Mouse (Mus musculus) liver, embryonic 12.5 days (tissue): Measurements from ENCODE around the gene Flt3l. TPM values are rescaled to one million over a fixed set of nuclear protein-coding genes. Genes with fewer than 3 reads are reported as not detected.

ENCODE experiments used
- ATAC-seq: fragments of 200-750 bp; cut with Nextera tagmentation; 2 replicates; pipeline ENCODE4 v1.8.0; 2017; ENCODE audit warnings: moderate number of reproducible peaks, mild to moderate bottlenecking, moderate library complexity
- H3K27ac ChIP-seq: fragments of 300-500 bp; sonication (generic); 2 replicates; pipeline ENCODE4 v1.5.1; 2016; ENCODE audit warnings: mild to moderate bottlenecking
- H3K27me3 ChIP-seq: fragments of 300-500 bp; sonication (generic); replicated peaks from 2 replicates; pipeline ENCODE4 v1.6.1; 2016; ENCODE audit warnings: mild to moderate bottlenecking, moderate library complexity
- H3K36me3 ChIP-seq: fragments of 300-500 bp; sonication (generic); 2 replicates; pipeline ENCODE4 v1.6.1; 2016; ENCODE audit warnings: mild to moderate bottlenecking, moderate library complexity
- H3K4me1 ChIP-seq: fragments of 300-500 bp; sonication (generic); 2 replicates; pipeline ENCODE4 v1.6.1; 2016
- H3K4me2 ChIP-seq: fragments of 300-500 bp; sonication (generic); 2 replicates; pipeline ENCODE4 v1.6.1; 2016; ENCODE audit warnings: mild to moderate bottlenecking, moderate library complexity
- H3K4me3 ChIP-seq: fragments of 300-500 bp; sonication (generic); 2 replicates; pipeline ENCODE4 v1.5.1; 2016; ENCODE audit warnings: mild to moderate bottlenecking, moderate library complexity
- H3K9ac ChIP-seq: fragments of 300-500 bp; sonication (generic); 2 replicates; pipeline ENCODE4 v1.6.1; 2016; ENCODE audit warnings: mild to moderate bottlenecking, moderate library complexity
- H3K9me3 ChIP-seq: fragments of 300-500 bp; sonication (generic); replicated peaks from 2 replicates; pipeline ENCODE4 v1.6.1; 2016; ENCODE audit warnings: mild to moderate bottlenecking, moderate library complexity
- WGBS: fragments of 180-500 bp; shearing (Covaris S2); methylation state at CpG from one replicate; pipeline ENCODE4 v1.1.7; 2016; ENCODE audit not compliant: insufficient replicate concordance; 5-methylcytosine and 5-hydroxymethylcytosine counted together
- polyA plus RNA-seq: library from polyadenylated mRNA; unstranded; fragments of >200 nt; fragmentation: Nextera tagmentation; extraction: Ambion mirVana; gene quantifications from 2 replicates; pipeline ENCODE4 v1.2.1, GENCODE M21; 2016

The Flt3l gene
- polyA plus RNA-seq, 1 experiment from 2014 or later = 5.7 TPM

GRCm38 (mm10) chr7:45138403-45138802 is 2.2 kb upstream of the Flt3l start:
- no peak overlapping the region for H3K4me3 ChIP-seq
- no peak overlapping the region for H3K9ac ChIP-seq
- H3K9me3 ChIP-seq = no peaks in the 10 kb centered on the region
- no peak for ATAC-seq
- WGBS = 70% methylated on average over 1 of the region's 1 CpGs
- no peaks in the 10 kb centered on the region for H3K27me3 ChIP-seq
- H3K36me3 ChIP-seq = peaks cover 33% of the 10 kb centered on the region
- peak overlapping the region; percentile 94; the same call in 1 of the 2 replicates for H3K4me2 ChIP-seq
- peak overlapping the region; percentile 83; the same call in 1 of the 2 replicates for H3K27ac ChIP-seq
- peaks cover 62% of the 10 kb centered on the region for H3K4me1 ChIP-seq

DNA sequence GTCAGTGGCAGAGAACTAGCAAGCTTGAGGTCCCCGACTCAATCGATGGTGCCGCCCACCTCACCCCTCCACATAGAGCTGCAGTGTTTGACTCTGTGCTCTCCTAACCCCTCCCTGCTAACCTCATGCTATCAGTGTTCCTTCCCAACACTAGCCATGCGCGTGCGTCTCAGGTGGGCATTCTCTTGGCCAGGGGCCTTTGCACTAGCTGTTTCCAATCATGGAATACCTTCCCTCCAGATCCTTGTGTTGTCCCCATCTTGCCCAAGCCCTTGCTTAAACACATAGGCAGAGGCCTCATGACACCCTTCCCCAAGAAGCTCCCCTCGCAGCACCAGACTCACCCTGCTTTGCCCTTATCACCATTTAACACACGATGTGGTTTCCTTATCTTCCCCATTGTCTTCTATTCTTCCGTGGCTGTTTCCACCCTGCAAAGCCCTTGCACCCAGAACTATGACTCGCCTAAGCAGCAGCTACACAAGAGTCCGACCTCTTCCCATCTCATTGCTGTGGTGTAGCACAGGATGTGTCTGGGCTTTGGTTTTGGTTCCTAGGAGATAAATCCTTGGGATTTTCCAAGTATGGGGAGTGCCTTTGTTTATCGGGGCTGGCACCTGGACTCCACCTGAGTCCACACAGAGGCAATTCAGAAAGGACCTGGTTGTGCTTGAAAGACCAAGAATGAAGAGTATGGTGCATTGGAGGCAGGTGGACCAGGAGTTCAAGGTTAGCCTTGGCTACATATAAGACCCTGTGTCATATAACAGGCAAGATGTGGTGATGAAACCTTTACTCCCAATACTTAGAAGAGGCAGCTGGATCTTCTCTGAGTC is 1.2 kb upstream of the Flt3l start:
- H3K9ac ChIP-seq = peak overlapping the region; percentile 15; the same call in 1 of the 2 replicates
- H3K27me3 ChIP-seq = no peaks in the 10 kb centered on the region
- ATAC-seq = peak; percentile 76
- 14% methylated on average over 12 of the region's 12 CpGs for WGBS
- H3K4me3 ChIP-seq = peak overlapping the region; percentile 0; the same call in 1 of the 2 replicates
- peak overlapping the region; percentile 83 for H3K27ac ChIP-seq
- H3K9me3 ChIP-seq = no peaks in the 10 kb centered on the region
- H3K4me2 ChIP-seq = peak overlapping the region; percentile 94
- peaks cover 62% of the 10 kb centered on the region for H3K4me1 ChIP-seq
- H3K36me3 ChIP-seq = peaks cover 26% of the 10 kb centered on the region

DNA sequence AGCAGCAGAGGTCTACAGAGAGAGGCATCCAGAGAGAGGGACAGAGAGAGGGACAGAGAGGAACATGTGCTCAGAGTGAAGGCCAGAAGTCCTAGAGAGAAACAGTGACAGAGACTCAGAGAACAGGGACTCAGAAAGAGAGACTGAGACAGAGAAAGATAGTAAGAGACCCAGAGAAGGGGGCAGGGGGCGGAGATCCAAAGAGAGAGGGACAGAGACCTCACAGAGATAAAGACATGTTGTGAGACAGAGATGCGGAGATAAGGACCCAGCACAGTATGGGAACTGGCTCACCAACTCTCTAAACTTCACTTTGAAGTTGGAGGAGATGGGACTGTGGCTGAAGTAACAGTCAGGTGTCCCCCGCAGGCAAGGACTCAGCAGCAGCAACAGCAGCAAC is 862 bp downstream of the Flt3l start:
- Histone ChIP-seq H3K27me3 (no peaks in the 10 kb centered on the region), H3K9me3 (no peaks in the 10 kb centered on the region), H3K4me3 (peak overlapping the region; percentile 75), H3K9ac (peak overlapping the region; percentile 81), H3K4me2 (peak overlapping the region; percentile 94), H3K4me1 (peaks cover 66% of the 10 kb centered on the region), H3K36me3 (peaks cover 14% of the 10 kb centered on the region), H3K27ac (peak overlapping the region; percentile 83)
- ATAC-seq = 0 out of 2 replicates have a peak, but pooled peaks have one; percentile 6
- WGBS = 30% methylated on average over 3 of the region's 3 CpGs

- WGBS = 3% methylated on average over 12 of the region's 12 CpGs
- H3K27me3 ChIP-seq = no peaks in the 10 kb centered on the region
- ATAC-seq = peak; percentile 59
- peak overlapping the region; percentile 83 for H3K27ac ChIP-seq
- no peaks in the 10 kb centered on the region for H3K9me3 ChIP-seq
- H3K9ac ChIP-seq = peak overlapping the region; percentile 81
- peak overlapping the region; percentile 94 for H3K4me2 ChIP-seq
- H3K4me1 ChIP-seq = peaks cover 66% of the 10 kb centered on the region
- peak overlapping the region; percentile 75 for H3K4me3 ChIP-seq
- peaks cover 10% of the 10 kb centered on the region for H3K36me3 ChIP-seq
Measured at GRCm38 (mm10) chr7:45134544-45135026, 1.6 kb downstream of the Flt3l start.

DNA sequence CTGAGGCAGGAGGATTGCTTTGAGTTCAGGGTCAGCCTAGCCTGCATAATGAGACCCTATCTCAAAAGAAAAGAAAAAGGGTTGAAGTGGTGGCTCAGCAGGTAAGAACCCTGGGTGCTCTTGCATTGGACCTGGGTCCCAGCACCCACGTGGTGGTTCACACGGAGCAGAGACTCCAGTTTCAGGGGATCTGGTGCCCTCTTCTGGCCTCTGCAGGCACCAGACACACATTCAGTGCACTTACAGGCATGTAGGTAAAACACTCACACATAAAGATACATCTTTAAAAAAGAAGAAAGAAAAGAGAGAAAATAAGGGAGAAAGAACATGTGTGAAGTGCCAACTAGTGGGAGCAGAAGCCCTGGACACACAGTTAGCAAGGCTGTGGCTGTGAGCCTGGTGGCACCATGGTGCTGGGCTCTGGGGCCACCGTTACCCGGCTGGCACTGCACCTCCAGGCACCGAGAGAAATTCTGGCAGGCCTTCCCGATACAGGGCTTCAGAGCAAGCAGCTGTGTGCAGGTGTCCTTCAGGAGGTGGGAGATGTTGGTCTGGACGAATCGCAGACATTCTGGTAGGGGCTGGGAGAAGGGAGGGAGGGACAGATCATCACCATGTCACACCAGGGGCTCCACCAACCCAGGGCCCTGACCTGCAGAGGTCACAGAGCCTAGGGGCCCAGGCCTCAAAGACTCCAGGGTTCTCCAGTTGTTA is 2.6 kb downstream of the Flt3l start:
- H3K4me3 ChIP-seq = no peak overlapping the region
- peaks cover 9% of the 10 kb centered on the region for H3K36me3 ChIP-seq
- H3K9me3 ChIP-seq = no peaks in the 10 kb centered on the region
- H3K4me2 ChIP-seq = peak overlapping the region; percentile 94; the same call in 1 of the 2 replicates
- 78% methylated on average over 8 of the region's 8 CpGs for WGBS
- 0 out of 2 replicates have a peak overlapping the region, but pooled peaks have one; percentile 83 for H3K27ac ChIP-seq
- ATAC-seq = no peak
- H3K4me1 ChIP-seq = peaks cover 63% of the 10 kb centered on the region
- H3K27me3 ChIP-seq = no peaks in the 10 kb centered on the region
- no peak overlapping the region for H3K9ac ChIP-seq

- WGBS = 81% methylated on average over 11 of the region's 11 CpGs
- no peak for ATAC-seq
- H3K4me3 ChIP-seq = no peak overlapping the region
- H3K27ac ChIP-seq = no peak overlapping the region
- H3K4me1 ChIP-seq = peaks cover 55% of the 10 kb centered on the region
- H3K27me3 ChIP-seq = no peaks in the 10 kb centered on the region
- H3K9me3 ChIP-seq = no peaks in the 10 kb centered on the region
- no peak overlapping the region for H3K4me2 ChIP-seq
- H3K36me3 ChIP-seq = peaks cover 19% of the 10 kb centered on the region
- no peak overlapping the region for H3K9ac ChIP-seq
Measured at GRCm38 (mm10) chr7:45131850-45132249, 4.4 kb downstream of the Flt3l start.

GRCm38 (mm10) chr7:45129776-45130512 is 6.3 kb downstream of the Flt3l start:
- H3K4me3 ChIP-seq = peak overlapping the region; percentile 94
- no peaks in the 10 kb centered on the region for H3K27me3 ChIP-seq
- H3K27ac ChIP-seq = peak overlapping the region; percentile 88
- peak overlapping the region; percentile 88 for H3K4me2 ChIP-seq
- H3K4me1 ChIP-seq = peaks cover 58% of the 10 kb centered on the region
- ATAC-seq = no peak
- no peaks in the 10 kb centered on the region for H3K9me3 ChIP-seq
- H3K36me3 ChIP-seq = peaks cover 38% of the 10 kb centered on the region
- peak overlapping the region; percentile 84 for H3K9ac ChIP-seq
- WGBS = 43% methylated on average over 15 of the region's 15 CpGs

DNA sequence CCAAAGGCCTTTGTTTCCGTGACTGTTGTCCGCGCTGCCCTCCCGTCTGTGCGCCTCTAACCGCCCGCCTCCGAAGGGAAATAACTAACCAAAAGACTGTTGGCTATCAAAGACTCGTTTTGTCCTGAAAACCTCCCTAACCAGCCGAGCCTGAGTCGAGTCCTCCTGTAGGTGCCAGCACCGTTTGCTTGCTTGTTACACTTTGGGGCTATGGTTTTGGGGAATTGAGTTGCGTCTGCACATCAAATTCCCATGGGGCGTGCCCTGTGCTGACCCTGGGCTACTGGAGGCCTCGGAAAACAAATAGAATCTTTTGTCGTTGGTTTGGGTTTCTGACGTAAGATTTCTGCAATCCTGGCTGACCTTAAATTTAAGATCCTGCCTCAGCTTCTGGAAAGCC is 6.9 kb downstream of the Flt3l start:
- peak; percentile 5; the same call in 1 of the 2 replicates for ATAC-seq
- Histone ChIP-seq H3K27ac (peak overlapping the region; percentile 88), H3K9me3 (no peaks in the 10 kb centered on the region), H3K4me3 (peak overlapping the region; percentile 94), H3K4me1 (peaks cover 58% of the 10 kb centered on the region), H3K4me2 (peak overlapping the region; percentile 88), H3K27me3 (no peaks in the 10 kb centered on the region), H3K9ac (peak overlapping the region; percentile 84), H3K36me3 (peaks cover 40% of the 10 kb centered on the region)
- WGBS = 3% methylated on average over 17 of the region's 17 CpGs

DNA sequence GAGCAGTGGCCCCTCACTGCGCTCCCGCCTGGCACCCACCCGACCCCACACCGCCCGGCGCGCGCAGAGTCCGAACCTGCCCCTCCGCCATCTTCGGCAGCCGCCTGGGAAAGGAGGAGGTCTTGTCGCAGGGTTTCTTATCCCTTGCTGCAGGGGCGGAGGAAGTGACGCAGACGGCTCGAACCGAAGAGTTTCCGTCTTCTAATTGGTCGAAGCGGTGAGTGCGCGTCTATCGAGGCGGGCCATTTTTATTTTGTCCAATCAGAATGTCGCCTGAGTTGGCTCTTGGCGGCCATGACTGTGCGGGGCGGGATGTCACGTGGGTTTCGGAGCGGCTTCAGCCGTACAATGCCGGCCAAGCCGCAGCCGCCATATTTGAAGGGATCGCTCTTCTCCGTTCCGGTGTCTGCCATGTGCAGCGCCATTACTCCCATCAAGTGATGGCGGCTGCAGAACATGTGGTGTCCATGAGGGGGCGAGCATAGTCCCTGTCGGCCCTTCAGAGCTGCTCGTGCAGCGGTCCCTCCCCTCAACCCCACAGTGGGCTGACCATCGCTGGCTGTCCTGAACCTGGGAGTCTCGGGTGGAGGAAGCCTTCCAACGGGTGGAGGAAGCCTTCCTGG is 7.5 kb downstream of the Flt3l start, which contains the start of gene Rpl13a:
TSS of gene Rpl13a (minus strand) at position 138 of the 623 bp plus-strand sequence.
- Histone ChIP-seq H3K27ac (peak within 1 kb of the TSS; percentile 95), H3K4me2 (peak within 1 kb of the TSS; percentile 90), H3K36me3 (peaks cover 38% of the 10 kb centered on the region), H3K27me3 (no peaks in the 10 kb centered on the region), H3K4me1 (peaks cover 52% of the 10 kb centered on the region), H3K4me3 (peak within 1 kb of the TSS; percentile 94), H3K9me3 (no peaks in the 10 kb centered on the region), H3K9ac (peak within 1 kb of the TSS; percentile 98)
- WGBS = under 1% methylated on average over 48 of the region's 48 CpGs
- peak; percentile 79 for ATAC-seq

DNA sequence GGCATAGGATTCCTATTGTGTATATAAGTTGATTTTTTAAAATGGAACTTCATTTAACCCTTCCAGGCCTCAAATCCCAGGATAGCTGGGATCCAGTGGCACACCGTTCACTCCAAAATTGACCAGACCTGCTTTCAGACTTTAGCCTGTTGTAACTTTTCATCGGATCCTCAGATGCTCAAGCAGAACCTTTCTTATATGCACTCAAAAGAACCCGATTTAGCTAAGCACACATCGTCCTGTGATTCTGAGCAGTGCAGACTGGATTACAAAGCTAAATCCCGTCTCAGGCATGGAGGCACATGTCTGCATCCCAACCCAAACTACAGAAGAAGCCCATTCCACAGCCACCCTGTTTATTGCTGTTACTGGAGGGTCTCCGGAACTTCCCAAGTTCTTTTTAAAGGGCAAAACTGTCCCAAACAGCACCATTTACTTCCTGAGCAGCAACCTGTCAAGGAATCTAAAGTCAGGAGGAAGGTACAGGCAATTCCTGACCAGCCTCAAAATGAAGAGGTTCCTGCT is 8.5 kb downstream of the Flt3l start:
- peak overlapping the region; percentile 94 for H3K4me3 ChIP-seq
- H3K36me3 ChIP-seq = peaks cover 36% of the 10 kb centered on the region
- H3K4me1 ChIP-seq = peaks cover 58% of the 10 kb centered on the region
- ATAC-seq = no peak
- H3K27ac ChIP-seq = peak overlapping the region; percentile 95
- WGBS = 0% methylated on average over 6 of the region's 6 CpGs
- H3K27me3 ChIP-seq = no peaks in the 10 kb centered on the region
- H3K9ac ChIP-seq = peak overlapping the region; percentile 98
- no peaks in the 10 kb centered on the region for H3K9me3 ChIP-seq
- peak overlapping the region; percentile 90 for H3K4me2 ChIP-seq
